Mouse (Mus musculus) left cerebral cortex, postnatal 10 days (tissue): Measurements from ENCODE around the gene Ubtd1. TPM values are rescaled to one million over a fixed set of nuclear protein-coding genes. Genes with fewer than 3 reads are reported as not detected.

ENCODE experiments used
- DNase-seq, 2 experiments: peaks; one replicate each; pipeline ENCODE4 v3.0.0; 2021 to 2022; ENCODE audit warnings: low spot score in 2 of 2, mixed read lengths in 1 of 2; ENCODE audit errors: extremely low spot score in 1 of 2
- intact Hi-C: fragments of 180-260 bp; cut with DNase I; formaldehyde crosslinking; loops from one replicate; pipeline ENCODE4 v1.15.1; 2025
- total RNA-seq, 2 experiments: library from RNA; stranded (reverse); gene quantifications; 2 replicates each; pipeline ENCODE4 v1.2.3; 2021

Ubtd1 gene
- total RNA-seq, 2 experiments from 2014 or later: 13.2 to 13.4 TPM

- intact Hi-C loops: no loop called here
- DNase-seq: peak; percentile 64 to 87
Observed at GRCm38 (mm10) chr19:42045269-42046102, 63.9 kb downstream of the Ubtd1 start, which contains the start of gene Hoga1. Hoga1 (plus strand) TSS chr19:42045610.

GRCm38 (mm10) chr19:42050251-42050650 is 68.7 kb downstream of the Ubtd1 start:
- no peak for DNase-seq
- intact Hi-C loops: no loop called here

DNA sequence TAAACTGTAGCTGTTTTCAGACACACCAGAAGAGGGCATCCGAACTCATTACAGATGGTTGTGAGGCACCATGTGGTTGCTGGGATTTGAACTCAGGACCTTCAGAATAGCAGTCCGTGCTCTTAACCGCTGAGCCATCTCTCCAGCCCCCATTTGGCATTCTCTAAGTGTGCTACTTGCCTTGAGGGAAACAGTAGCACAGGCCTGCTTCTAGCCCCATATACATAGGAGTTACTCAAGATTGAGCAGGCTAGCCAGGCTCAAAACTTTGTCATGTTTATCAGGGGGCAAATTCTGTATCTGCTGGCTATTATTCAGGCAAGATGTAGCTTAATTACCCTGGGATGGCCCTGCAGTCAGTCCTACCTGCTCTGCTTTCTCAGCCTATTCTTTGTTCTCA is 69.8 kb downstream of the Ubtd1 start:
- no peak for DNase-seq
- intact Hi-C loops: no loop called here

DNA sequence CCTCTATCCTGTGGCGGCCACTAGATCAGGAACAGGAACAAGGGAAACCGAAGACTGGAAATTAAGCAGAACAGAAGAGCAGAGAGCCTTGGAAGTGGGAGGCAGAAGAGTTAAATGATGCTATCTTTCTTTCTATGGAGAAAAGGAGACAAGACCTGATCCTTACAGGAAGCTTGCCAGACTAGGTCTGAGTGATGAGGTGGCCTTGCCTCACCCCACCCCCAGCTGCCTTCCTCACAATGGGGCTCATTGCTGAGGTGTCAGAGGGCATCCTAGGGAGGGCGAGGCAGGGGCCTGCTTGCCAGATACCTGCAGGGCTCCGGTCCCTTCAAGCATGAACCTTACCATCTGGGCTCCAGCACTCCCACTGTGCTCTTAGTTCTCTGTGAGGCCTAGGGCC is 70.4 kb downstream of the Ubtd1 start, which contains the start of gene 4933411K16Rik:
Gene 4933411K16Rik (plus strand): TSS at position 301 of the 400 bp plus-strand sequence.
- intact Hi-C loops: no loop called here
- no peak for DNase-seq

DNA sequence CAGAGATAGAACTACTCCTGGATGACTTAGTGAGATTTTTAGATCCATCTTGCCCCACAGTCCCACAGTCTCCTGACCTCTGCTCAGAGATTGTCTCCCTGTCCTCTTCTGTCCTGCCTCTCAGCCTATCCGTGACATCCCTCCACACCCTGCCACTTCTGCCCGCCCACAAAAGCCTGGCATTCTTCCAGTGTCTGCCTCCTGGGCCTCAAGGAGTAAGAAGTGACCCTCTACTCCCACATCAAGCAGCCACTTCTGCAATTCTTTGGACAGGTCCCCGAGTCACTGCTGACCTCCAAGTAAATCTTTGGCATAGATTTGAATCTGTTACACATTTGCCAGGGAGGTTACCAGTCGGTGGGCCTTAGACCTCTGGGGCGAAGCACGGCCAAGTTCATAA is 72.7 kb downstream of the Ubtd1 start:
- no peak for DNase-seq
- intact Hi-C loops: no loop called here

DNA sequence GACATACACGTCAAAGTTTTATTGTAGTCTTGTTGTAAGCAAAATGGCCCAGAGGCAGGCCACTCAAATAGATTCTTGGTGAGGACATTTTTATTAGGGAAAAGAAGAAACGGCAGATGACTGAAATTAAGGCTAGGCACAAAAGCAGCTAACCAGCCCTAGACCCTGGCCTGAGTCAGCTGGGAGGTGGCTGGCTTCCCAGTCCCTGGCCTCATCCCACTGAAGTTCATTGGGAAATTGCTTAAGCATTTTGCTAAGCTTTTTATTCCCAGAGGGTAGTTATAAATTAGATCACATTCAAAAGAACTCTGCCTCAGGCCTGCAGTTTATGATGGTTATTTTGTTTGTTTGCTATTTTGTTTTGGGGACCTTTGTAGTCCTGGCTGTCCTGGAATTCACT is 74.3 kb downstream of the Ubtd1 start:
- DNase-seq: no peak

DNA sequence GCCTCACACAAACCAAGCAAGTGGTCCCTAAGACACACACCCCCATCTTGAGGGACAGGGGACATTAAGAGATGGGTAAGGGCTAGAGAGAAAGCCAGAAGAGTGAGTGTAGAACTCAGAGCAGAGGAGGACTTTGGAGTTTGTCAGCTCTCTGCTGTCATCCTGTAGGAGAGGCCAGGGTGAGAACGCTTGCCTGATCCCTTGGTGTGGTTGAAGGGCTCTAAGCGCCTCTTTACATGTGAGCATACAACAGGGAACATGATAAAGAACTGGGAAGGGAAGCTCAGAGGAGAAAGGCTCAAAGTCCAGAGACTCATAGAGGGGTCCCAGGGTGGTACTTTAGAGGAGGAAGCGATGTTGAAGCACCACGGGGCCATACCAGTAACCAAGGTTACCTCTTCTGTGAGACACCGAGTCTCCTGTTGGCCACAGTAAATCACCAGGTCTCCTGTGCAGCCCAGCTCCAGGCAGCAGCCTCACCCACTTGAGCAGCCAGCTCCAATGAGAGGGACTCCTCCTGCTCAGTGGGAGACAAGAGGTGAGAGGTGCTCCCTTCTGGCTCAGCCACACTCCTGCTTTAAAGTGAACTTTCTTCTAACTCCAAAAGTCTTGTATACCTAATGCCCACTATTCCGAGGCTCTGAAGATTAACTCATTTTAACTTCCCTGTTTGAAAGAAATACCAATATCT is 75.3 kb downstream of the Ubtd1 start:
- DNase-seq: no peak
- intact Hi-C loops: no loop called here

More for the DNA sequence above, 74.3 kb downstream of the Ubtd1 start:
- intact Hi-C loops: no loop called here

- intact Hi-C loops: no loop called here
- DNase-seq: no peak
Observed at GRCm38 (mm10) chr19:42058426-42058825, 76.9 kb downstream of the Ubtd1 start.

DNA sequence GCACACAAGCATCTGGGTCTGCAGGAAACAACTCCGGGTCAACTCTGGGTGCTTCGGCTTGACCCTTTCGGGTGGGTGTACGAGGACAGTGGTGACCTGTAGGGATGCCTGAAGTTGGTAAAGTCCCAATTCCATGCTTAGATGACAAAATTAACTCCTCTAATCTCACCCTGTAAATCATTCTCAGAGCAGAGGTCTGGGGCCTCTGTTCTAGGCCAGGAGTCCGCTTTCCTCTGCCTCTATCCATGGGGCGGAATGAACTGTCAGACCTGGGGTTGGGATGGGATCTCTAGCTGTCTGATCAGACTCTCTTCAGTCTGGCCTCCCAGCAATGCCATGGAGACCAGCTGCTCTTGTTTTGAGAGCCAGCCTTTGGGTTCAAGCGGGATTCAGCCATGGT is 79.9 kb downstream of the Ubtd1 start:
- intact Hi-C loops: no loop called here

DNA sequence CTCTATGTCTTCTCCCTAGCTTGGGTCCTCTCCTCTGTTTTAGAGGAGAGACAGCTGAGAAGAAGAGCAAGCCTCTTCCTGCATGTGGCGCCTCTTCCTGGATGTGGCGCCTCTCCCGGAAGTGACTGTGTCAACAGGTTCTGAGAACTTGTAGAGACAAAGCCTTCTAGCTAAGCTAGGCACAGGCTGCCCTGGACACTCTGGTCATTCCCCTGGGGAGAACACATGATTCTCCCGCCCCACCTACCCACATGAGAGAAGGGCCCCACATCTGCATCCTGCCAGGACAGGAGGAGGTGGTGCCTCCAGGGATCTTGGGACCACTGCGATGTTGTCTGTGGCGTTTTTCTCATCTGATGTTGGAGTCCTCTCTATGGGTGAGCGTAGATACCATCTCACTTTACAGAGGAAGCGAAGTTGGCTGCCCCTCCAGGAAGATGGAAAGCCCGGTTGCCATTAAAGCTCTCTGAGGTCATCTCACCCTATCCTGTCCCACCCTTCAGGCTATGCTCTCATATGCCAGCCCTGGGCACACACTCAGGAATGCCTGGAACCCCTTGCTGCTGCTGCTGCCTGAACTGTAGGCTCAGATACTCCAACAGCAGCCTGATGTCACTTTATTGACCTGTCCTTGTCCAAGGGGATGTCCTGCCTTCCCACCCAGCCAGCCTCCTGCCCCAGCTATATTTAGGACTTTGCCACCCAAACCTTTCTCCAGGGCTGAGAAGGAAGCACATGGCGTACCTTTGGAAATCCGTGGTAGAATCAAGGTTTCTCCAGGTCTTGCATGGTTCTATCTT is 87.1 kb downstream of the Ubtd1 start:
- intact Hi-C loops: no loop called here
- DNase-seq: no peak

More for the DNA sequence above, 79.9 kb downstream of the Ubtd1 start:
- DNase-seq: no peak

DNA sequence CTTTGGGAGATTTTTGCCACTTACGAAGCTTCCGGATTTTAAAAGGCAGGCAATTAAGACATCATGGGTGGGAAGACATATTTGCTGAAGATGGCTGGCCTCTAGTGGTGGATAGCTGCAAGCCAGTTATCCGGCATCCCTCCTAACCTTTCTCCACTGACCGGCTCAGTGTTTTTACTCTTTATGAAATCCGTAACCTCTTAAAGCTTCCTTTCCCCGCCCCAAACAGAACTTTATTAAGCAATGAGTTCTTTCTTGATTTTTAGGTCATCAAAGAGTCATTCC is 87.6 kb downstream of the Ubtd1 start:
- intact Hi-C loops: no loop called here
- no peak for DNase-seq

DNA sequence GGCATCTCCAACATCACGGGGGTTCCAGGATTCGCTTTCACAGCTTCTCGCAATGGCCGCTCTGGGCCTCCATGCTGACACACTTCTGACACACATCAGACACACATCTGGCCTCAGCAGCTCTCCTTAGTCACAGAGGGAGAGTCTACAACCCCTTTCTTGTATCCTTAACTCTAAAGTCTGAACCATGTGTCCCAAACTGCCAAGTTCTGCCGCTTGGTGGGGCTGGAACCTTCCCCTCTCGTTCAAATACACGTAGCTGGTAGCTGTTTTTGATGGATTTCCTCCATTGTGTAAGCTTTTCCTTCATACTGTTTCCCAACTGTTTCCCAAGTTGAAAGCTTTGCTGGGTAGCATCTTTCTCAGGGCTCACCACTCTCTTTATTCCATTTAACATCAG is 89.7 kb downstream of the Ubtd1 start:
- intact Hi-C loops: no loop called here
- DNase-seq: no peak

DNA sequence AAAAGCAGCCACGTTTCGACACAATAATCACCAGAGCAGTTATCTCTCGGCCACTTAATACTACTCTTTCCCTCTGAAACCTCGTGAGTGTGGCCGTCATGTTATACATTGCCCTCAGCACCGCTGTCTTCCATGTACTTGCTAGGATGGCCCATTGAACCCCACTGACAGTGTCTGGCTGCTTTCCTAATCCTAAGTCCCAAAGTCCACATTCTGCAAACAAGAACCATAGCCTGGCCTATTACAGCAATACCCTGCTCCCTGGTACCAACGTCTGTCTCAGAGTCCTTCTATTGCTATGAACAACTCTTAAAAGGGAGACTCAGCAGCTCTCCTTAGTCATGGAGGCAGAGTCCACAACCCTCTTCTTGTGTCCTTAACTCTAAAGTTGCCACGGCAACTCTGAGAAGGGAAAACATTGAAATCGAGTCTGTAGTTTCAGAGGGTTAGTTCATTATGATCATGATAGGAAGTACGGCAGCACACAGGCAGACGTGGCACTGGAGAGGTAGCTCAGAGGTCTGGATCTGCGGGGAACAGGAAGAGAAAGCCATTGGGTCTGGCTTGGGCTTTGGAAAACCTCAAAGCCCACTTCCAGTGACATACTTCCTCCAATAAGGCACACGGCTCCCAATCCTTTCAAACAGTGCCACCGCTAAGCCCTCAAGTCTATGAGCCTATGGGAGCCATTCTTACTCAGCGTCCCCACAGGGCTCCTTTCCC is 90.5 kb downstream of the Ubtd1 start:
- intact Hi-C loops: no loop called here
- DNase-seq: no peak

GRCm38 (mm10) chr19:42072802-42073201 is 91.2 kb downstream of the Ubtd1 start:
- DNase-seq: no peak
- intact Hi-C loops: no loop called here

GRCm38 (mm10) chr19:42075051-42075450 is 93.5 kb downstream of the Ubtd1 start:
- DNase-seq: no peak
- intact Hi-C loops: no loop called here

DNA sequence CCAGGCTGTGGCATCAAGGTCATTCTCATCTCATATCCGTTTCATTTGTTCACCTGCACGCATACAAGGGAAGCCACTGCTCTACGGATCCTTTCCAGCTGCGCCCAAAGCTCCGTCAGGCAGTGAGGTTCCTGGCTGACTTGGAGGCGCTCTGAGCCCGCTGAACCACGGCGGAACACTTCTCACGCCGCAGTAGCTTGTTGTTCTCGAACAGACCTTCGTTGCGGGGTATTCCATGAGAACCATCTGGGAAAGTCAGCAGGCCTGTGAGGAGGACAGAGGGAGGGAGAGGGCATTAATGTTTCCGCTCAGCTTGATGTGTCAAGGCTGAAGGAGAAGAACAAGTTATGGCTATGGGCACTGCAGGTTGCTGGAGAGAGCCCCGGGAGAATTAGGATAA is 94.4 kb downstream of the Ubtd1 start:
- intact Hi-C loops: no loop called here
- no peak for DNase-seq

DNA sequence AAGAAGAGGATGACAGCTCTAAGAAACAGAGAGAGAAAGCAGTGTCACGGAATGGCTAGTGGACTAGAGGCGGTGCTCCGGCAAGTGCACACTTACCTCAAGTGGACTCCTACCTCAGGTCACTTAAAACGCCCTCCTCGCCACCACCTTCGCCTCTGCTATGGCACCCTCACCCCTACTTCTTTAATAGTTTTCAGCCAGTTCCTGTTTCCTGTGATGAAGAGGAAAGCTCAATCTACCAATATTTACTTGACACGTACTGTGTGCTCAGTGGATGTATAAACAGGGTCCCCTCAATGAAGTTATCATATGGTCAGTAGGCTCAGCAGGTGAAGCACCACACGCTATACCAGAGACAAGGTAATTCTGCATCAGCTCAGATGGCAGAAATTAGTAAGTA is 97.0 kb downstream of the Ubtd1 start:
- no peak for DNase-seq
- intact Hi-C loops: no loop called here

DNA sequence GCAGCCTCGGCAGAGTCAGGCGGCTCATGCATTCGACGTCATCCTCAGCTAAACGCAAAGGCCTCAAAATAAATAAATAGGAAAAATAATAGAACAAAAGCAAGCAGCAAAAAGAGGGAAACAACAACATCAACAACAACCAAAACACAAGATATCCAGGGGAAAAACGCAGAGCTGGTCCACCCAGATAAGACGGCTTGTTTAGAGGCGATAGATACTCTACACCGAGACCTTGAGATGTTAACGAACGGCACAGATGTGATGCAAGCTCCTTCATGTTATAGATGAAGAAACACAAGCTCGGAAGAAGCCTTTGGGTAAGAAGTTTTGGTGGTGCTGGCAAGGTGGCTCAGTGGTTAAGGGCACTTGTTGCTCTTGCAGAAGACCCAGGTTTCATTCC is 97.4 kb downstream of the Ubtd1 start:
- DNase-seq: no peak

GRCm38 (mm10) chr19:42079950-42080349 is 98.4 kb downstream of the Ubtd1 start:
- intact Hi-C loops: no loop called here
- DNase-seq: no peak

More for the DNA sequence above, 97.4 kb downstream of the Ubtd1 start:
- intact Hi-C loops: no loop called here
